Mouse (Mus musculus): ENCODE measurements at regions not wholly inside any gene's neighbourhood (a gene's known extent, or its start where the extent isn't known, plus 50 kb on each side); places are given as distances from the start of the nearest gene placed in this dataset.

DNA sequence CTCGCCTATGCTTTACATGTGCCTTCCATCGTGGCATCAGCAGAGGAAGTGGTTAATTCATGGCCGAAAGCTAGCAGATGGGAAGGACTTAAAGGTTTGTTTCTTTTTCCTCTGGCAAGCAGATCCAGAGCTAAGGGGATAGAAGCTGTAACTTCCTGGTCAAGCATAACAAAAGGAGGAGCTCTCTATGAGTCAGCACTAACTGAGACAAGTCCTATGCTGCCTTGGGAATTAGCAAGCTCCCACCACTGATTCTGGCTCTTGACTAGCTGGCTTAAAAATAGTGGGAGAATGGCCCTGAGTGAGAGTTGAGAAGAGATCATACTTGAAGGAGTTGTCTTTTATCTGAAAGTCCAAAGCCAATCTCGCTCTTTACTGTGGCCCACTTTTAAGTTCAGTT lies 210.3 kb upstream of the Tlr4 start:
- TF ChIP-seq CHD2 (IDR thresholded peaks at IDR 0.05; ENCODE audit: low read depth, low read length): no peak
- no peak for TF ChIP-seq ZNF384 (IDR thresholded peaks at IDR 0.05; ENCODE audit: low read depth, low read length)
- peak; percentile 73 for TF ChIP-seq MAFK (IDR thresholded peaks at IDR 0.05; ENCODE audit: insufficient read depth, low read depth, low read length)
- no peak for TF ChIP-seq ZC3H11A (IDR thresholded peaks at IDR 0.05; ENCODE audit: borderline replicate concordance, low read depth, low read length)

Data from ES-E14 (cell line).